Mouse (Mus musculus): ENCODE measurements at regions not wholly inside any gene's neighbourhood (a gene's known extent, or its start where the extent isn't known, plus 50 kb on each side); places are given as distances from the start of the nearest gene placed in this dataset.

DNA sequence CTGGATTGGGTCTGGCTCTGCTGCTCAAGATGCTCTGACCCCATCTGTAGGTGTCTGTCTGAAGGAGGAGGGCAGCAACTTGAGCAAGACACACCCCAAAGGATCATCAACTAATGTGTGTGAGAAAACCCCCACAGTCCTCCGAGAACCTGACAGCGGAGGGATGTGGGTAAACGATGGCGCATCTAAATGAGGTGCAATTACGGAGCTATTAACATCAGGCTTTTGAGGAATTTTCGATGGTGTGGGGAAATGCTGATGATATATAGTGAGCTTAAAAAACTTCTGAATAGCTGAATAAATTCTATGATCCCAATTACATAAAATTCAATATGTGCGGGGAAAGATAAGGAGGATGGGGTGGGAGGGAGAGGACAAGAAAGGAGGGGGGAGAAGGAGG lies 406.1 kb downstream of the Matn1 start:
- no peak for ATAC-seq (ENCODE audit: insufficient number of reproducible peaks, low FRiP score, low TSS enrichment)

DNA sequence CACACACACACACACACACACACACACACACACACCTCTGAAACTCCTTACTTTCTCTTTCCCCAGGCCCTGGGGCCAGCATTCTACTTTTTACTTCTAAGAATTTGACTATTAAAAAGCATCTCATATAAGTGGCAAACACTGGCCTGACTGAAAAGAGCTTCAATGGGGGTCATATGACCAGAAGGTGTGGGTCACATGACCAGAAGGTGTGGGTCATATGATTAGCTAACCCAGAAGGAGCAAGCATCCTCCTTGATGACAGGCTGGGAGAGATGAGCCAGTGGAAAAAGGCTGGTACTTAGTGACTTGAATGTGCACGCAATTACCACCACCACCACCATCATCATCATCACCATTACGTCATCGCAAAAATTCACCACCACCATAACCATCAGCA lies 410.7 kb downstream of the Matn1 start:
- ATAC-seq (ENCODE audit: insufficient number of reproducible peaks, low FRiP score, low TSS enrichment): no peak

DNA sequence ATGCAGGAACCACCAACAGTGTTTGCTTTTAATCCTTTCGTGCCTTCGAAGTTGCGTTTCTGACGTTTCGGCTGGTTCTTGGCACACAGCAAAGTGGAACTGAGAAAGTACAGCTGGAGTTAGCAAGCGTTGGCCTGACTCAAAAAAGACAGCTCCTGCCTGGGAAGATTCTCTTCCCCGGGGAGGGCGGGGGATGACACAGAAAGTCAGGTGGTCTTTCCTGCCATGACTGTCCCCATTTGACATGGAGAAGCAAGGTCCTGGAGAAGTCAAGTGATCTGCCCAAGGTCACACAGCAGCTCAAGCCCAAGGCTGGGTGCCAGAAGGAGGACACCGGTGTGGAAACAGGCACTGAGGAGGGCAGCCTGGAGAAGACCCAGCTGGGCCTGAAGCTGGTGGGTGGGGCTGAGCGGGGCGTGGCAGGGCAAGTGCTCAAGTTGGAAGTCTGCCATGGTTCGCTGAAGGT lies 411.4 kb downstream of the Matn1 start:
- no peak for ATAC-seq (ENCODE audit: insufficient number of reproducible peaks, low FRiP score, low TSS enrichment)

DNA sequence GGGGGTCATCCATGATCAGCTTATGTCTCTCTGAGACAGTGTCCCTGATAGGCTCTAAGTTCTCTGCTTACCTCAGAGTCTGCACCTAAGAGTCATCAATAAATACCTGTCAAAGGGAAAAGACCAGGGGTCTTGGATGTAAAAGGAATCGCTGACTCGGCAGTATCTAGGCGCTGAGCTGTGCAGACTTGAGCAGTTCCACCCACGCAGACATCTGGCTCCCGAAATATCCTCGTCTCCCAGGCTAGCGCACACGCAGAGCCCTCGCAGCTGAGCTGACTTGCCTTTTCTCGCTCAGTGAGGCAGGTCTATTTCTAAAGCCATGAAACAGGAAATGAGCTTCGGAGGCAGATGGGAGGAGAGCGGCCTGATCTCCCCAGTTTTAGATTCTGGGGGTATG lies 412.1 kb downstream of the Matn1 start:
- ATAC-seq (ENCODE audit: insufficient number of reproducible peaks, low FRiP score, low TSS enrichment): no peak

DNA sequence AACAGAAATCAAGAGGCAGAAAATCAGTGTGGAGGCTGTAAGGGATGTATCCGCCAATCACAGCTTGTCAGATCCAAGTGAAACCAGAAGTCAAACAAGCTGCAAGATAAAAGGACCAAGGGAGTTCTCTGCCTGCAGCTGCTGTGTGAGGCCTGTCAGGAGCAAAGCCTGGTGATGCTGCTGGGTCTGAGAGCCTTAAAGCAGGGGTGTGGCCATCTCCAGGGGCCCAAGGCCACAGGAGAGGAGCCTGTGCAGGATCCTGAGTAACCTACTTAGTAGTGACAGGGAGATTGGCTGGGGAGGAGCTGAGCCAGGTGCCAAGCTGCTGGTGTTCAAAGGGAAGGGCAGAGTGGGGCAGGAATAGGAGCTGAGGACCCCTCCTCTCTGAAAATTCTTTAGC lies 418.8 kb downstream of the Matn1 start:
- ATAC-seq (ENCODE audit: insufficient number of reproducible peaks, low FRiP score, low TSS enrichment): no peak

DNA sequence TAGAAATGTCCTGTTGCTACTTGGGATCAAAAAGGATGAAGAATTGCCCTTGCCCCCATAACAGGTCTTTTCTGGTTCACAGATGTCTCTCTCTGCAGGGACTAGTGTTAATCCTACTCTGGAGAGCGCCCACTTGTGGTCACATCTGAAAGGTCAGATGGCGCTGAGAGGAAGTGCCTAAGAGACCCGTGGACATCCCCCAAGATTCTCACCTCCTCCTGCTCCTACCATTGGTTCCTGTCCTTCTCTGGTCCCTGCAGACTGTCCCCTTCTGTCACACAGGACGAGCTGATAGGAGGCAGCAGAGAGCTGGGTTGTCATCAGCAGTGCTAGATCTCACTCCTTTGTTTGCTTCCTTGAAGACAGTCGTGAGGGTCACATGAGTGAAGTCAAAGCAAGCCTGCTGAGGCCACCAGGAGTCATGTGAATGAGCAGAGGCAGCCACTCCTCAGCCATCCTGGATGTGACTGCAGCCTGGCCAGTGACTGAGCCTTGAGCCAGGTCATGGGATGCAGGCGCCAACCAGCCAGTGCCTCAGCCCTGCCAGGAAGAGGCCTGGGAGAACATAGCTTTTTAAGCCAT lies 420.6 kb downstream of the Matn1 start:
- ATAC-seq (ENCODE audit: insufficient number of reproducible peaks, low FRiP score, low TSS enrichment): 0 out of 2 replicates have a peak, but pooled peaks have one; percentile 15

DNA sequence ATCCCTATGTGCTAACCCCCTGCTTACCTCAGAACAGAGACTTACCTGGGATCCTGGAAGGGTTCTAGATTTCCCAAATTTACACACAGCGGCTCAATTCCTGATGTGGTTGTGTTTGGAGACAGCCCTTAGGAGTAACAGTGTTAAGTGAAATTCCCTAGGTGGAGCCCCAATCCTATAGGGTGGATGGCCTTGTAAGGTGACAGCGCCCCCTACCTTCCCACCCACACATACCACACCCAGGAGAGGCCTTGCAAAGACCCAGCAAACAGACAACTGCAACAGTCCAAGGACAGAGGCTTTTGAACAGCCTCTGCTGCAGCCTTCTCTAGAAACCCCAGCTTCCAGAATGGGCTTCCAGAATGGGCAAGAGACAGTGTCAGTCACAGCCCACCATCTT lies 421.8 kb downstream of the Matn1 start:
- no peak for ATAC-seq (ENCODE audit: insufficient number of reproducible peaks, low FRiP score, low TSS enrichment)

DNA sequence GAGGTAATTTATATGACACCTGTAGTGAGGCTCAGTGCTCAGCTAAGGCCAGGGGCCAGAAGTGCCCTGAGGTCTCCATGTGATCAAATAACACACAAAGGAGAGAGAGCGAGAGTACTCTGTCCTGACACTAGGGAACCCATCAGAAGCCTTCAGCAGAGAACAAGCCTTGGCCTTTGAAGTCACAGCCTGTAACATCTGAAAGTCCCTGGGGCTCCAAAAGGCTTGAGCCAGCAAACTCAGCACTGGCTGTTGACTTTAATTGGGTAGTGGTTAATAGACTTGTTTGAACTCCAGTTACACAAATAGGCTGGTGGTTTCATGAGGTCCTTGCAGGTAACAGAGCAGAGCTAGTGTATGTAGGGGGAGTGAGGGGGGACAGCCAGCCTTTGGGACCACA lies 422.5 kb downstream of the Matn1 start:
- no peak for ATAC-seq (ENCODE audit: insufficient number of reproducible peaks, low FRiP score, low TSS enrichment)

DNA sequence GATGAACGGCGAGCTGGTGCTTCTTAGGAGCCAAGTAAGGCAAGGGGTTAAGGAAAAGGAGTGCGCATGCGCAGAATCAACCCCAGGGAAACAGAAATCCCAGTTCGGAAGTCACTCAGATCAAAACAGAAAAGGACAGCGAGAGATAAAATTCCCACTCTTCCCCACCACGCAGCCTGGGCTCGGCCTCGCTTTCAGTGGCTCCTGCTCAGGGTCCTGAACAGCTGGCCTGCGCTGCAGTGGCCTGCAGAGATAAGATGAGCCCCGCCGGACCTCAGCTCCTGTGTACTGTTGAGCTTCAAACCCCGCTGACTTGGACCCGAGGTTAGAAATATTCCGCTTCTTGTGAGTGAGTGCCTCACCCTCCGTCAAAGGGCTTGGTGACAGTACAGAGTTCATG lies 428.3 kb downstream of the Matn1 start:
- no peak for ATAC-seq (ENCODE audit: insufficient number of reproducible peaks, low FRiP score, low TSS enrichment)

DNA sequence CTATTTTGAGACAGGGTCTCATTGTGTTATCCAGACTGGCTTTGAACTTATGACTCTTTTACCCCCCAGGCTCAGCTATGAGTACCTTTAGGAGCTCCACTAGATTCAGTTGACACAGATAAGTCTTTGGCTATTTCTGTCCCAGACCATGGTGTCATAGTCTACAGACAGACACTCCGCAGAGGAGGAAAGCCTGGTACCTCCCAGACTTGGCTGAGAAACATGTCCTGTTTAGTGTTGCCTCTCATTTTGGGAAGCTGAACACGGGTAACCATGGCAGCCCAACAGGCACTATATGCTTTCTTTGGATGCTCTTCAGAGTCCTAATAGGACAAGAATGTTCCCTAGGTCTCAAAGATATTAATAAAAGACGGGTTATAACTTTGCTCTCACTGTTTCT lies 429.0 kb downstream of the Matn1 start:
- no peak for ATAC-seq (ENCODE audit: insufficient number of reproducible peaks, low FRiP score, low TSS enrichment)

DNA sequence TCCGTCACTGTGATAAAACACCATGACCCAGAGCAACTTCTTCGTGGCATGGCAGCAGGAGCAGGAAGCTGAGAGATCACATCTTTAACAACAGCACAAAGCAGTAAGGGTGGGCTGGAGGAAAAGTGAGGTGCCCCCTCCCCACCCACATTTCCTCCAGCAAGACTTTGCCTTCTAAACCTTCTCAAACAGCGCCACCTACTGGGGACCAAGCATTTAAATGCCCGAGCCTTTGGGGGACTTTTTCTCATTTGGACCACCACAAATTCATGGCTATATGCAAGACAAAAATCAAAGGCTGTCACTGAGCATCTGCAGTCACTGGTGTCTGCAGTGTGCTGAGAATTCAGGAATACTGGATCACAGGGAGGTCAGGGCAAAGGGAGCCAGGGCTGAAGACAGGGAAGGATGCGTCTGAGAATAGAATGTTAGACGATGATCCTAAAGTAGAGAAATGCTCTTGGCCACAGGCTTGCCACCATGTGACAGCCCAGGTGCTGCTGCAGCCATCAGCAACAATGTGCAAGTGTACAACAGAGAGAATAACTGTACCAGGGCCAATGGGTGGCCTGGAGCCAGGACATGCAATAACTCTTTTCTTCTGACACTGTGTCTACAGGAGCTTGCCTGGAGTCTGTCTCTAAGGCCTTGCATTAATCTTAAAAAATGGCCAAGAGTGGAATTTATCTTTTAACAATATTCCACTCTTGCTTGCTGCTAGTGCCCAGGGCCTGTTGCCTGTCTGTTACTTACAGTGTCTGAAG lies 430.5 kb downstream of the Matn1 start:
- no peak for ATAC-seq (ENCODE audit: insufficient number of reproducible peaks, low FRiP score, low TSS enrichment)

DNA sequence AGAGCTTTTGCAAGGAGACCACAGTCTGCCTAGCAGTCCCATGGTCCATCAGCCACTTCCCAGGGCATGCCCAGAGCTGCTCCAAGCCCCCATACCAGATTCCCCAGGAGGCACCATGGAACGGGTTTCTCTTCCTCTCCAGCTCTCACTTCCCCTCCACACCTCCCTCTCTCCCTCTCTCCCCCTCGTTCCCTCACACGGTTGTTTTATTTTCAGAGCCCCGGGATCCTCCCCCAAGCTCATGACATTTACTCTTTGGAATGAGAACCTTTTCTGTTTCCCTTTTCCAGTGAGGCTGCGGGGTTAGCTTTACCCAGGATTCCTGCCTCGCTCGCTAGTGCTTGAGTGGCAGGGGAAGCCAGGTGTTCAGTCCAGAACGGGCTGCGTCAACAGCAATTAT lies 436.9 kb downstream of the Matn1 start:
- no peak for ATAC-seq (ENCODE audit: insufficient number of reproducible peaks, low FRiP score, low TSS enrichment)

DNA sequence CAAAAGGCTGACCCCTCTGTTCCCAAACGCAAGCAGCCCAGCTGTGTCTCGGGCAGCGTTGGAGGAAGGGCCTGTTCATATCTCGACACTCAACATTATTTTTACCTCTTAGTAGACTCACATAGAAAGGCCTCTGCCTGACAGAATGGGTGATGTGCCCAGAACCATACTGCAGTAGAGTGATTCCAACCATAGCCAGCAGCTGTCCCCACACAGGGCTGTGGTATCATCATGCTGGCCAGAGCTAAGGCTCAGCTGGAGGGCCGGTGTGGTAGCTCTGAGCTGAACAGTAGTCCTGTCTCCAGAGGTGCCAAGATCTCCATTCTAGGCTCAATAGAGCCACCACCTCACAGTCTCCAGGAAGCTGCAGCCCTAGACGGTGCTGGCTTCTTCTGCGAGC lies 437.3 kb downstream of the Matn1 start:
- ATAC-seq (ENCODE audit: insufficient number of reproducible peaks, low FRiP score, low TSS enrichment): no peak

DNA sequence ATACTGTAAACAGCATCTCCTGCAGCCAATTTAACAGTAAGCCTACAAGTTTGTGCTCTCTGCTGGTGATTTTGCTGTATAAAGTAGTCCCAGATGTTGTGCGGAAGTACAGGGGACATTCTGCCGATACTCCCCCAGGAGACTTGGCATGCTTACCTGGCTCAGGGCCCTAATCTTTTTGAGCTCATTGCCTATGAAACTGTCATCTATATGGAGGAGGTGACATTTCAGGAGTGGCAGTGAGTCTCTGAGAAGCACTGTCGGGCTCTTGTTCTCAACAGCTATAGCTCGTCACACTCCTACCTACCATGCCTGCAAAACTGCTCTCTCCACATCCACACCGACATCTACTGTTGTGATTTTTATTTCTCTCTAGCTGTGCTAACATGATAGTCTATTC lies 439.7 kb downstream of the Matn1 start:
- ATAC-seq (ENCODE audit: insufficient number of reproducible peaks, low FRiP score, low TSS enrichment): no peak

DNA sequence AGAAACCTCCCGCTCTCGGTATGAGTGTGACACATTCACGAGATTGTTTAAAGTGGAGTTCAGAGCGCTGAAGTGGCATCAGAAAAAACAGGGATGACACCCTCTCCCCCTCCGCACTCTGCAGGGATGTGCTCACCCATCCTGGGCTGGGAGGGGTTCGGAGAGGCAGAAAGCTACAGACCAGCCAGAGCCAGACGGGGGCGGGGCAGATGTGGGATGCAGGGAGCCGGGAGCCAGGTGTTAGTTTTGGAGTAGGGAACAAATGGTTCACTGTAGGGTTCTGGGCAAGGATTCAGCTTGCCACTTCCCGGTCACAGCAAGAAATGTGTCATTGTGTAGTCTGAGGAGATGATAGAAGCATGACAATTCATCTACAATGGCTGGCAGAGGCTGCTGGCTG lies 442.8 kb downstream of the Matn1 start:
- ATAC-seq (ENCODE audit: insufficient number of reproducible peaks, low FRiP score, low TSS enrichment): no peak

DNA sequence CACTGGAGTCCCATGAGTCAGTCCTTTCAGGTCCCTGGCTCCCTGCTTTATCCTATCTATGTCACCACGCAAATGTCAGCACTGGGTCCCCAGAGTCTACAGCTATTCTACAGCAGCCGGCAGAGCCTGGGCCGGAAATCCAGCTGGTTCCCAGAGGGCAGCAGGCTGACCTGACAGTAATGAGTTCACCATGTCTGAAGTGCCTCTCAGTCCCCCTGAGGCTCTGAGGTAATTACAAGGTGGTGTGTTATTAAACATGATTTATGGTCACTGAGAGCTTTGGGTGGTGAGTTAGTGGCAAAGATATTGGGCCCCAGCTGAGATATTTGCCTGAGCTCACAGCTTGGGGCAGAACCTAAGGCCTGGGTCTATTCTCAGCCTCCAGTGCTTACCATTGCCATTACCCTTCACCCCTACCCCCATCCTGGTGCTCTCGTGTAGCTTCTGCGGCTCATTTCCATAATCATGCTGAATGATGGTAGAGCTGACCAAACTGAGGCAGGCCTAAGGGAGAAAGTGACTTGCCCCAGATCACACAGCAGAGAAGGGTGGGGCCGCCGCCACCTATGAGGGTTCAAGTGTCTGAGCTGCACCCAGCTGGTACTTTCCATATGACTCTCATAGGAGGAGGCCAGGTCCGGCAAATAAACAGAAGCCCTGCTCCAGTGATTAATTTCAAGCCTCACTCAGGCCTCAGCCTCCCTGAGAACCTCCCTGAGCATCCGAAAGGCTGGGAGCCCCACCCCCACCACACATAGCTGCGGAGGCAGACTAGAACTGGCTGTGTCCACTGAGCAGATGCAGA lies 446.8 kb downstream of the Ptpru start:
- no peak for ATAC-seq (ENCODE audit: insufficient number of reproducible peaks, low FRiP score, low TSS enrichment)

DNA sequence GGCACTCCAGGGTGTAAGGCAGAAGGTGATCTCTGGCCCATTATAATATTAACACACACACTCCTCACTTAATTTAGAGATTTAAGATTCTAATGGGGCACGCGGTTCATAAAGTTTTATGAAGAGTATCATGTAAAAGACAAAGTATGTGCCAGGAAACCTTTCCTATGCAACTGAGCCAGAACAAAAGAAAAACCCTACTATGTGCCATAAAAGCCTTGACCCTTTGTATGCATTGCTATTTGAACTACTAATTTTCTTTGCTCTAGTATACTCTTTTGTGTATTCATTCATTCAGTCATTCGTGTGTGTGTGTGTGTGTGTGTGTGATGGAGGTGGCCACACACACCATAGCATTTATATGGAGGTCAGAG lies 446.2 kb downstream of the Ptpru start:
- no peak for ATAC-seq (ENCODE audit: insufficient number of reproducible peaks, low FRiP score, low TSS enrichment)

DNA sequence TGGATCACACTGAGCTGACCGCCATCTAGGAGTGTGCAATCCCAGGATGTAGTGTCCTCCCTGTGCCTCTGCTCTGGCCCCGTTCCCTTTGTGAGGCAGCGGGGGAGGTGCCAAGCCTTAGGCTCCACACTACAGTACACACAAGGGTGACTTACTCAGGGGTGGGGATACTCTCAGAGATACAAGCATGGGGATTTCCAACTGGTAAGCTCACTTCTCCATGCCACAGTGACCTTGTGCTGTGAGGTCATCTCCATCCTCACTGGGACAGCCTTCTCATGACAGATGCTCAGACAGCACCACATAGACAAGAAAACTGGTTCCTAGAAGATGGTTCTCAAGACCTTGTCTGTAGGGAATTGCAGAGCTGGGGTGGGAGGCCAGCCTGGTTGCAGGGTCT lies 445.6 kb downstream of the Ptpru start:
- no peak for ATAC-seq (ENCODE audit: insufficient number of reproducible peaks, low FRiP score, low TSS enrichment)

DNA sequence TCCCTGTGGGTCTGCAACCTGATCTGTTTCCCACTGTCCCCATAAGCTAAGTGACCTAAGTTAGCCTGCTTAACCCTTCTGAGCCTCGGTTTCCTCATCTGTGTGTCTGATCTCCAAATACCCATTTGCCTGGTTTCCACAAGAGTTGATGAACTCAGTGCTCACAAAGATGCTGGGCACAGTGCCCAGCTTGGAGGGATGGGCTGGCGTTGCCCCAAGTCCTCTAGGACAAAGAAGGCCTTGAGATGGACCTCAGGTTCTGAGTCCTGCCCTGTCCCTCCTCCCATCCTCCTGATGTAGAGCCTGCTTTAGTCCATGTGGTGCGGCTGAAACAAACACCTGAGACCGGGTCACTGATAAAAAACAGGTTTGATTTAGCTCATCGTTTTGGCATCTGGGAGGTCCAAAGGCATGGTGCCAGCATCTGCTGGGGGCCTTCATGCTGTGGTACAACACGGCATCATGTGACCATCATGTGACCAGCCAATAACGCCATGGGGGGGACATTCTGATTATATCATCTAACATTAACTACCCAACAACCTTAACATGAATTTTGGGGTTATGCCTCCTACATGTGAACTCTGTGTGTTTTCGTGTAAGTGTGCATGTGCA lies 441.8 kb downstream of the Ptpru start:
- ATAC-seq (ENCODE audit: insufficient number of reproducible peaks, low FRiP score, low TSS enrichment): no peak

DNA sequence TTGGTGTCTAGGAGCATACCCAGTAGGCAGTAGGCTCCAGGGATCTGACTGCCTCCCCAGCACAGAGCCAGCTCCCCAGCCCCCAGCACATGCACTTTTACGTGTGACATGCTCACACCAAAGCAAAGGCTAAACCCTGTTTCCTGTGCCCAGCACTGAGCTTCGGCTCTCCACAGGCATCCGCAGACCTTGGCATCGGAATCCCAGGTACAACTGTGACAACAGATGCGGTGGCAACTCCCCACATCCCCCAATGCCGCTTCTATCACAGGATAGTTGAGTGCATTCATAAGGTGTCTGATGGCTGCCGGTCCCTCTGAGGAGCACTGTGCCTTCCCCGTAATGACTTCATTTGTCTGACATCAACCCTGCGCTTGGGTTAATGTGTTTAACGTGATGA lies 440.9 kb downstream of the Ptpru start:
- ATAC-seq (ENCODE audit: insufficient number of reproducible peaks, low FRiP score, low TSS enrichment): no peak

DNA sequence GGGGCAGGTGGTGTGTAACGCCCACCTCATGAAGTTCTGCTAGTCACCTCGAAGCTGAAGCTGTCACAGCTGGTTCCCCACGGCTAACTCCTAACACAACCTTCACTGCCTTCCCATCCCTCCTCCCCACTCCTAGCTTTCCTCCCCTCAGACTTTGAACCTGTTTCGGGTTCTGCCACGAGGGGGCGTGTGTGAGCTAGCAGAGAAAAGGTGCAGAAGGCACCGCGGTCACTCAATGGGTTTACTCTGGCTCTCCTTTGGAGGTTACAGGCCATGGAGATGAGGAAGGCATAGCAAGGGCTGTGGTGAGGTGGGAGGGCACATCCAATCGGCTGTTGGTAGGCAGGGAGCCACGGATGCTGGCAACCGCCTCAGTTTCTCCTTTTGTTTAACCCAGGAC lies 437.3 kb downstream of the Ptpru start:
- no peak for ATAC-seq (ENCODE audit: insufficient number of reproducible peaks, low FRiP score, low TSS enrichment)

All from cerebellum, adult (tissue).